Mouse (Mus musculus) thymus, adult 2 months (tissue): Measurements from ENCODE around the gene Nop16.

Experiments
- CTCF ChIP-seq: fragments of 200-500 bp; IDR thresholded peaks from 2 replicates; pipeline ENCODE4 v1.5.1; 2012; ENCODE audit warnings: mild to moderate bottlenecking, control low read depth, low read length, moderate library complexity, borderline replicate concordance; ENCODE audit not compliant: control insufficient read depth, poor library complexity, insufficient read depth; ENCODE audit errors: extremely low read depth
- POLR2A ChIP-seq: fragments of 200-500 bp; IDR thresholded peaks from 2 replicates; pipeline ENCODE4 v1.6.1; 2012; ENCODE audit warnings: mild to moderate bottlenecking, low read length, control low read depth, moderate library complexity; ENCODE audit not compliant: control insufficient read depth, poor library complexity, insufficient read depth; ENCODE audit errors: extremely low read depth

- no peak for TF ChIP-seq CTCF
- TF ChIP-seq POLR2A: no peak
These were observed 25.4 kb downstream of the Nop16 start for GRCm38 (mm10) chr13:54564232-54565200.
